Comparison of ENCODE assay signal across 35 mouse cellular contexts in genomic region chr11:5560273-5560672, GRCm38 (mm10). TPM values are rescaled to one million over a fixed set of nuclear protein-coding genes. Genes with fewer than 3 reads are reported as not detected.
DNase-seq lines count a peak whose midpoint lies in the region; ATAC-seq and TF ChIP-seq lines count a peak whose summit lies in the region.
"Had no signal": no experiment of that assay in that cellular context is flagged by ENCODE, and none has a peak within 500 bp of the region (broad histone marks: within the 10 kb centered on the region; RNA-seq: fewer than 3 reads in every experiment).

No protein-coding gene starts in this region.

- no peaks in the 10 kb centered on the region for H3K36me3 ChIP-seq in lung, postnatal 0 days (ENCODE audit: insufficient read depth, low read length)
- H3K36me3 ChIP-seq: heart, embryonic 15.5 days; hindbrain, embryonic 13.5 days; limb, embryonic 10.5 days; limb, embryonic 15.5 days; midbrain, embryonic 10.5 days; midbrain, embryonic 15.5 days; neural tube, embryonic 15.5 days had no signal

- no peak for ATAC-seq in lung, postnatal 0 days
- ATAC-seq: forebrain, embryonic 13.5 days; intestine, embryonic 16.5 days; midbrain, embryonic 15.5 days had no signal

- TF ChIP-seq EP300 in lung, postnatal 0 days (IDR thresholded peaks at IDR 0.05), result no peak

- H3K9ac ChIP-seq in lung, postnatal 0 days (replicated peaks; ENCODE audit: low read depth), result no peak overlapping the region
- H3K9ac ChIP-seq: forebrain, embryonic 13.5 days; heart, embryonic 15.5 days; hindbrain, embryonic 13.5 days; limb, embryonic 15.5 days; midbrain, embryonic 15.5 days; neural tube, embryonic 15.5 days had no signal

- no peaks in the 10 kb centered on the region for H3K9me3 ChIP-seq in lung, postnatal 0 days (ENCODE audit: low read length)
- H3K9me3 ChIP-seq: forebrain, embryonic 13.5 days; heart, embryonic 15.5 days; hindbrain, embryonic 13.5 days; limb, embryonic 10.5 days; limb, embryonic 15.5 days; midbrain, embryonic 10.5 days; midbrain, embryonic 15.5 days; neural tube, embryonic 15.5 days had no signal

- 62% methylated on average over 3 of the region's 3 CpGs for WGBS in lung, postnatal 0 days
- 62% methylated on average over 3 of the region's 3 CpGs for WGBS in lung, adult 2 months

- intact Hi-C loops in gastrocnemius, adult 2 months (cut with DNase I), result no loop called here
- intact Hi-C loops in left cerebral cortex, adult 2 months (cut with DNase I), result loop anchor here (5.0 kb wide), 1 partner anchor 132 kb away; no protein-coding TSS in a partner anchor

- H3K4me1 ChIP-seq in lung, postnatal 0 days (ENCODE audit: insufficient read depth, low read depth, low read length), result no peaks in the 10 kb centered on the region
- H3K4me1 ChIP-seq in lung, adult 2 months (ENCODE audit: control insufficient read depth, insufficient read depth, low read length), result no peaks in the 10 kb centered on the region
- H3K4me1 ChIP-seq: limb, embryonic 15.5 days; neural tube, embryonic 15.5 days had no signal

- H3K27ac ChIP-seq in gastrocnemius, adult 2 months, result no peak overlapping the region
- no peak overlapping the region for H3K27ac ChIP-seq in left cerebral cortex, adult 2 months
- H3K27ac ChIP-seq in lung, postnatal 0 days (ENCODE audit: low read length), result no peak overlapping the region
- H3K27ac ChIP-seq: forebrain, embryonic 13.5 days; heart, embryonic 15.5 days; hindbrain, embryonic 13.5 days; limb, embryonic 10.5 days; limb, embryonic 15.5 days; midbrain, embryonic 10.5 days; midbrain, embryonic 15.5 days; neural tube, embryonic 15.5 days had no signal

- H3K4me2 ChIP-seq in lung, postnatal 0 days (replicated peaks; ENCODE audit: low read depth, low read length), result no peak overlapping the region
- H3K4me2 ChIP-seq: forebrain, embryonic 13.5 days; heart, embryonic 15.5 days; hindbrain, embryonic 13.5 days; limb, embryonic 15.5 days; midbrain, embryonic 15.5 days; neural tube, embryonic 15.5 days had no signal

- TF ChIP-seq POLR2A in lung, adult 2 months (IDR thresholded peaks at IDR 0.05; ENCODE audit: borderline replicate concordance, extremely low read depth, low read depth, low read length), result no peak

- no peaks in the 10 kb centered on the region for H3K27me3 ChIP-seq in lung, postnatal 0 days (replicated peaks; ENCODE audit: insufficient read depth, low read length)
- H3K27me3 ChIP-seq: forebrain, embryonic 13.5 days; heart, embryonic 15.5 days; hindbrain, embryonic 13.5 days; limb, embryonic 15.5 days; midbrain, embryonic 15.5 days; neural tube, embryonic 15.5 days had no signal

- DNase-seq in gastrocnemius, adult 2 months, result no peak
- DNase-seq in gastrocnemius, postnatal 10 days, result no peak
- no peak for DNase-seq in left cerebral cortex, adult 2 months (ENCODE audit: extremely low spot score in 1 of 2, low spot score in 2 of 2)
- no peak for DNase-seq in left cerebral cortex, adult 8-10 months (ENCODE audit: low spot score in 2 of 2)
- DNase-seq in lung, postnatal 0 days (ENCODE audit: low spot score), result no peak
- no peak for DNase-seq in lung, adult 2 months
- no peak for DNase-seq in kidney, adult 8-10 months
- DNase-seq: adrenal gland, postnatal 25 days; cerebellum, adult 11-12 months; gastrocnemius, postnatal 36 days; heart, postnatal 4 days; kidney, adult 9 months; kidney, postnatal 10 days; layer of hippocampus, adult 9-11 months; lung, postnatal 14 days; retina, postnatal 1 day; right cerebral cortex, postnatal 14 days; spleen, adult 18-20 months; thymus, adult 18-20 months; thymus, postnatal 25 days had no signal

- peak; percentile 10; the same call in 1 of the 2 replicates for TF ChIP-seq CTCF in gastrocnemius, adult 2 months (IDR thresholded peaks at IDR 0.05)
- peak; percentile 22 for TF ChIP-seq CTCF in left cerebral cortex, adult 2 months (IDR thresholded peaks at IDR 0.05)
- peak; percentile 22; the same call in 1 of the 2 replicates for TF ChIP-seq CTCF in lung, postnatal 0 days (IDR thresholded peaks at IDR 0.05)
- TF ChIP-seq CTCF in lung, adult 2 months (IDR thresholded peaks at IDR 0.05; ENCODE audit: insufficient read depth, low read length), result no peak

- H3K4me3 ChIP-seq in gastrocnemius, adult 2 months, result no peak overlapping the region
- H3K4me3 ChIP-seq in left cerebral cortex, adult 2 months, result no peak overlapping the region
- no peak overlapping the region for H3K4me3 ChIP-seq in lung, postnatal 0 days (ENCODE audit: low read depth, low read length)
- H3K4me3 ChIP-seq in lung, adult 2 months (replicated peaks; ENCODE audit: extremely low read depth, low read depth, low read length), result no peak overlapping the region
- H3K4me3 ChIP-seq: forebrain, embryonic 13.5 days; heart, embryonic 15.5 days; hindbrain, embryonic 13.5 days; limb, embryonic 10.5 days; limb, embryonic 15.5 days; midbrain, embryonic 10.5 days; midbrain, embryonic 15.5 days; neural tube, embryonic 15.5 days had no signal

RNA-seq across cellular contexts. Expression of gene Ankrd36, which starts 9.2 kb away (rescaled TPM):
- total RNA-seq in gastrocnemius, adult 2 months (2021), result not detected
- total RNA-seq in gastrocnemius, postnatal 10 days (2021), result not detected
- total RNA-seq in left cerebral cortex, adult 2 months (2021), result not detected
- total RNA-seq in left cerebral cortex, adult 8-10 months (2022), result not detected
- polyA plus RNA-seq in lung, postnatal 0 days (2015; fragmentation: Nextera tagmentation; extraction: Ambion mirVana), result 0.15 TPM in 1 of 2 replicates, not detected in the other
- polyA plus RNA-seq in lung, adult 2 months (2012; rRNA removed), result not detected in 2 replicates
- total RNA-seq: adrenal gland, adult 18-20 months; adrenal gland, postnatal 25 days; gastrocnemius, postnatal 36 days; heart, adult 8-10 months; heart, postnatal 4 days; left cerebral cortex, adult 18-20 months; megakaryocyte progenitor cell, adult 5-6 weeks had no signal
- polyA plus RNA-seq: cortical plate, adult 2 months; forebrain, embryonic 13.5 days; heart, embryonic 15.5 days; hindbrain, embryonic 13.5 days; intestine, embryonic 16.5 days; large intestine, adult 2 months; limb, embryonic 10.5 days; limb, embryonic 15.5 days; neural tube, embryonic 15.5 days had no signal

RNA-seq across cellular contexts. Expression of gene Ccdc117, which starts 18.3 kb away (rescaled TPM):
- 10 to 100 TPM; 16.3 to 30.0 TPM for total RNA-seq in gastrocnemius, adult 2 months (2021)
- 10 to 100 TPM; 11.7 TPM for total RNA-seq in gastrocnemius, postnatal 10 days (2021)
- 10 to 100 TPM; 14.7 to 16.3 TPM for total RNA-seq in left cerebral cortex, adult 2 months (2021)
- 10 to 100 TPM; 13.0 to 15.0 (median 13.2) TPM for total RNA-seq in left cerebral cortex, adult 8-10 months (2022)
- polyA plus RNA-seq in lung, postnatal 0 days (2015; fragmentation: Nextera tagmentation; extraction: Ambion mirVana), result 13.4 and 13.9 TPM in 2 replicates
- polyA plus RNA-seq in lung, adult 2 months (2012; rRNA removed), result 7.9 and 8.7 TPM in 2 replicates

RNA-seq across cellular contexts. Expression of gene Xbp1, which starts 39.8 kb away (rescaled TPM):
- total RNA-seq in gastrocnemius, adult 2 months (2021), result 10 to 100 TPM; 64.5 to 70.5 TPM
- 10 to 100 TPM; 44.6 to 57.0 TPM for total RNA-seq in gastrocnemius, postnatal 10 days (2021)
- 100 to 1,000 TPM in 1 of 2 experiments, 10 to 100 TPM in 1; 96.6 to 121 TPM for total RNA-seq in left cerebral cortex, adult 2 months (2021)
- 10 to 100 TPM; 78.5 to 83.1 (median 80.7) TPM for total RNA-seq in left cerebral cortex, adult 8-10 months (2022)
- 211 and 242 TPM in 2 replicates for polyA plus RNA-seq in lung, postnatal 0 days (2015; fragmentation: Nextera tagmentation; extraction: Ambion mirVana)
- 123 and 131 TPM in 2 replicates for polyA plus RNA-seq in lung, adult 2 months (2012; rRNA removed)
